Mouse (Mus musculus): Measurements from ENCODE around the gene Acap3. TPM values are rescaled to one million over a fixed set of nuclear protein-coding genes. Genes with fewer than 3 reads are reported as not detected.
A peak's percentile ranks its signal among the peaks of the same experiment; 100 is the strongest.

The Acap3 gene
- polyA plus RNA-seq, 1 experiment from 2014 or later: 23.3 TPM

DNA sequence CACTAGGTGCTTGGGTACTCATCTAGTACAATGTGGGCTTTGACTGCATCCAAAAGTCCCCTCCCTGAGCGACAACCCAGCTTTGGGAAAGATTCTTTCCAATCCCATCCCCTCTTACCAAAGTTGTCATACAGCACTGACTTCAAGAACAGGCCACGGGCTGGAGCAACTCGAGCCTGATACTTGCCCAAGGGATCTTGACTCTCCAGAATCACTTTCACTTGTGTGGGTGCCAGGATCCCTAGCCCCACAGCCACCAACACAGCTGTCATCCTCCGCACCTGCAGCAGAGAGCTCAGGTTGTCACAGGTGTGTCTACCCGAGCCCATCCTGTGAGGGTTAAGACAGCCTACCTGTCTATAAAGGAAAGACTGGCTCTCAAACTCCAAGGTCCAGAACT is 2.3 kb upstream of the Acap3 start:
- no peak overlapping the region for H3K4me2 ChIP-seq
- H3K4me1 ChIP-seq: peaks cover 32% of the 10 kb centered on the region
- H3K9ac ChIP-seq: no peak overlapping the region
- no peaks in the 10 kb centered on the region for H3K9me3 ChIP-seq
- no peak overlapping the region for H3K27ac ChIP-seq
- peaks cover 52% of the 10 kb centered on the region for H3K36me3 ChIP-seq
- H3K27me3 ChIP-seq: no peaks in the 10 kb centered on the region
- no peak overlapping the region for H3K4me3 ChIP-seq
- 79% methylated on average over 5 of the region's 5 CpGs for WGBS
- ATAC-seq (ENCODE audit: insufficient number of reproducible peaks, low FRiP score, low TSS enrichment, low read depth): no peak

DNA sequence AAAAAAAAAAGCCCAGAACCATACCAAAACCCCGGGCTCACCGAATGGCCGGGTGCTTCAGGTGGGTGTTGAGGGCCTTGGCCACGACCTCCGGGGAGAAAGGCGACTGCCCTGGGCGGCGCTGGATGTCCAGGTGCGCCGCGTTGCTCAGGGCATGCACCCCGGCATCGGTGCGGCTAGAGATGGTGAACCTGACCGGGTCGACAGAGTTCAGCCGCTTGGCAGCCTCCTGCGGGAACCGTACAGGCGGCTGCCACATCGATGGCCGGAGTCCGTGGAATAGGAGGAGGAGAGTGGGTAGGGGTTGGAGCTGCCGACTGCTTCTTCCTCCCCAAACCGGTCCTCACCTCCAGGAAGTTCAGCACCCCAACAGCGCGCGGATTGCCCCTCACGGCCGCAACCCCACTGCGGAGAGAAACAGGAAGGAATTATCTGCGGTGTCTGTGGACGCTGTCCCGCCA is 581 bp upstream of the Acap3 start:
- peak overlapping the region; percentile 87 for H3K9ac ChIP-seq
- peaks cover 41% of the 10 kb centered on the region for H3K36me3 ChIP-seq
- H3K9me3 ChIP-seq: no peaks in the 10 kb centered on the region
- no peak for ATAC-seq (ENCODE audit: insufficient number of reproducible peaks, low FRiP score, low TSS enrichment, low read depth)
- peak overlapping the region; percentile 92 for H3K4me3 ChIP-seq
- H3K27me3 ChIP-seq: no peaks in the 10 kb centered on the region
- WGBS: 0% methylated on average over 34 of the region's 34 CpGs
- H3K4me2 ChIP-seq: peak overlapping the region; percentile 85
- peaks cover 47% of the 10 kb centered on the region for H3K4me1 ChIP-seq
- H3K27ac ChIP-seq: 0 out of 2 replicates have a peak overlapping the region, but pooled peaks have one; percentile 98

DNA sequence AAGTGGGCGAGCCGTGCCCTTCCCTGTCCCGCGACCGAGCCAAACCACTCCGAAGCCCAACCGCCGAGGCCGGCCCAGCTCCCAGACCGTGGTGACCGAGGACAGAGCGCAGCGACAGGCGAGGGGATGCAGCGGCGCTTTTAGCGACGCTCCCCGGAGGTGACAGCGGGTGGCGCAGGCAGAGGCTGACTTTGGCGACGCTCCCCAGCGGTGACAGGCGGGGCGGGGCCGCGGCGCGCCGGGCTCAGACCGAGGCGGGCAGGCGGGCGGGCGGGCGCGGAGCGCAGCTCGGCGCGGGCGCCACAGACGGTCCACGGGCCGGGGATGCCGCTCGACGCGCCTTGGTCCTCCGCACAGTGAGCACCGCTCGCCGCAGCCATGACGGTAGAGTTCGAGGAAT is 395 bp downstream of the Acap3 start:
- H3K27me3 ChIP-seq: no peaks in the 10 kb centered on the region
- peak overlapping the region; percentile 98 for H3K27ac ChIP-seq
- under 1% methylated on average over 54 of the region's 56 CpGs for WGBS
- no peaks in the 10 kb centered on the region for H3K9me3 ChIP-seq
- peak overlapping the region; percentile 87 for H3K9ac ChIP-seq
- H3K4me3 ChIP-seq: peak overlapping the region; percentile 92
- peak; percentile 82 for ATAC-seq (ENCODE audit: insufficient number of reproducible peaks, low FRiP score, low TSS enrichment, low read depth)
- peak overlapping the region; percentile 85 for H3K4me2 ChIP-seq
- H3K4me1 ChIP-seq: peaks cover 47% of the 10 kb centered on the region
- H3K36me3 ChIP-seq: peaks cover 40% of the 10 kb centered on the region

DNA sequence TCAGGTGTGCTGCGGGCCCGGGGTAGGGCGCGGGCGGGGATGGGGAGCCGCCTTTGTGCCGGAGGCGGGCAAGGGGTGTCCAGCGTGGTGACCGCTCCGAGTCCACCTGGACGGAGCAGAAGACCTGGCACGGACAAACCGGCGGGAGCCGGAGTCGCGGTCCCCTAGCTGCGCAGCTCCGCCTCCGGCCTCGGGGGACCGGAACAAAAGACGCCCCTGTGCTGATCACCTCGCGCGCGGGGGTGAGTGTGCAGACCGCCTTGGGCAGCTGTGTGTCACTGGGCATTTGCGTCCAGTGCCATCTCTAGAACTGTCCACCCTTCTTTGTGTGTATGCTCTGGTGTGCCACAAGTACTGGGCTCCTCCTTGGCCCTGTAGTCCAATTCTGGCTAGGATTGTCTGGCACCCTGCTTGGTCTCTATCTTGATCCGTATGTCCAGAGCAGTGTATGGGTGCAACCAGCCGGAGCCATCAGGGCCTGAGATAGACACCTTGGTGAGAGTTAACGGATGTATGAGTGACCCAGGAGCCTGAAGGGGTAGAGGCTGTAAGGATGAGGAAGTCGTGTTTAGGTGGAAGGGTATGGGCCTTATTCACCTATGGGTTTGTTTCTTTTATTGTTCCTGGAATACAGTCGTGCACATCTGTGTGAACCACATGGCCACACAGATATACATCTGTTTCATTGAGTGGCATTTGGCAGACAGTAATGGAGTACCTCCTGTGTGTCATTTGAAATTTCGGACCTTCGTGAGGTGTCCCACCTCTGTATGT is 1.0 kb downstream of the Acap3 start:
- Histone ChIP-seq H3K4me2 (peak overlapping the region; percentile 85), H3K36me3 (peaks cover 36% of the 10 kb centered on the region), H3K9me3 (no peaks in the 10 kb centered on the region), H3K9ac (peak overlapping the region; percentile 87), H3K4me1 (peaks cover 47% of the 10 kb centered on the region), H3K4me3 (peak overlapping the region; percentile 92), H3K27ac (peak overlapping the region; percentile 98), H3K27me3 (no peaks in the 10 kb centered on the region)
- WGBS: 3% methylated on average over 37 of the region's 37 CpGs
- no peak for ATAC-seq (ENCODE audit: insufficient number of reproducible peaks, low FRiP score, low TSS enrichment, low read depth)

DNA sequence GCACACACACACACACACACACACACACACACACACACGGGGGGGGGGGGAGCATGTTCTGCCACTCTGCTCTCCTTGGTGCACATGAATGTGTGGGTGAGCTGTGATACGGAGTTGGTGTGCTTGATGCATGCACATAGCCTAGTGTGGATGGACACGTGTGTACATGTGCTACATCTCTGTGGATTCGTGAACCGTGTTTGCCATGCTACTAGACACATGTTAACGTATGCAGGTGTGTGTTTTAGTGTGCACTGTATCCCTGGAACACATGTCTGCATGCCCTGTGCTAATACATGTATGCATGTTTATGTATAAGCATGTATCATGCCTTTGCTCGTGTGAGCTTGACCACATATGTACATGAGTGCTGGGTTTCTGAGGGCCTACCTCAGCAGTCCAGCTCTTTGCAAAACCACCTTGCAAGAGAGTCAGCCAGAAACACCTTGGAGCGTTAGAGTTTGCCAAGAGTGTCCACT is 1.6 kb downstream of the Acap3 start:
- H3K9me3 ChIP-seq: no peaks in the 10 kb centered on the region
- H3K4me2 ChIP-seq: peak overlapping the region; percentile 85
- H3K27me3 ChIP-seq: no peaks in the 10 kb centered on the region
- peaks cover 47% of the 10 kb centered on the region for H3K4me1 ChIP-seq
- no peak for ATAC-seq (ENCODE audit: insufficient number of reproducible peaks, low FRiP score, low TSS enrichment, low read depth)
- peaks cover 33% of the 10 kb centered on the region for H3K36me3 ChIP-seq
- 0 out of 2 replicates have a peak overlapping the region, but pooled peaks have one; percentile 20 for H3K9ac ChIP-seq
- 65% methylated on average over 8 of the region's 8 CpGs for WGBS
- H3K4me3 ChIP-seq: peak overlapping the region; percentile 92
- no peak overlapping the region for H3K27ac ChIP-seq

DNA sequence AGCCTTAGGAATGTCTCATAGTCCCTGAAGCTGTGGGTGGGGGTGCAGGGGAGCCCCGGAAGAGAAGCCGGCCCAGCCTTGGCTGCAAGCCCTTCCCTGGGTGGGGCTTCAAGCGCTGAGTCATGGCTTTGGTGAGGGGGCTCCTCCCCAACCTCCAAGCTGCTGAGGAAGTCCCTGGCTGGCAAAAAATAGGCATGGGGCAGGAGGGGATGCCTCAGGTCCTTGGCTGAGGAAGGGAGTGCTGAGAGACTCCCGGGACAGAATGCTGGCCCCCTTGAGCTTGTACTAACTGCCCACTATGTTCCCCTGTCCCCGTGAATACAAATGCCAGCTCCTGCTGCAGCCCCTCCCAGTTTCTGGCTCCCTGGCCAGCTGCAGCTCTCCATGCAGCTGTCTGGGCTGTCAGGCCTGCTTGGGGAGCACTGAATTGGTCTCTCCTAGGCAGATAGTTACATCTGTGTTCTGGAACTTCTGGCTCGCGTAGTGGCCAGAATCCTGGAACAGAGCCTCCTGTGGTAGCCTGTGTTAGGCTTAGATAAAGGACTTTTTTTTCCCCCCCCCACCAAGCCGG is 2.8 kb downstream of the Acap3 start:
- peaks cover 46% of the 10 kb centered on the region for H3K4me1 ChIP-seq
- no peak overlapping the region for H3K9ac ChIP-seq
- no peaks in the 10 kb centered on the region for H3K9me3 ChIP-seq
- no peaks in the 10 kb centered on the region for H3K27me3 ChIP-seq
- H3K36me3 ChIP-seq: peaks cover 33% of the 10 kb centered on the region
- peak overlapping the region; percentile 17 for H3K27ac ChIP-seq
- H3K4me2 ChIP-seq: peak overlapping the region; percentile 85
- ATAC-seq (ENCODE audit: insufficient number of reproducible peaks, low FRiP score, low TSS enrichment, low read depth): no peak
- 19% methylated on average over 8 of the region's 8 CpGs for WGBS
- H3K4me3 ChIP-seq: peak overlapping the region; percentile 92

DNA sequence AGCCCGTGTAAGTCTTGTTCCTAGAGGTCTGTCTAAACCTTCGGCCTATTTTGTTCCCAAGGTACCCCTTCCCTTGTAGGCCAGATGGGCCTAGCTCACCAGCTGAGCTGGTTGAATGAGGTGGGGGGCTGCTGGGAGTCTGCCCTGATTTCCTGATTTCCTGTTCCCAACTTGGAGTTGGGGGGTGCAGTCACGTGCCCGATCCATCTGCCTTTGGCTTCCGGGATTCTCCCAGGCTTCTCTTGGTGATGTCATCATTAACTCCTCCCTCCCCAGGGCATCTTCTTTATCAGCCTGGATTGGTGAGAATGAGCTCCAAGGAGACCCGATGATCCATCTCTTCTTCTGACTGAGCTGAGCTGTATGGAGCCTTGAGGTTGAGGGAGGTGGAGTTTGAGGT is 3.6 kb downstream of the Acap3 start:
- WGBS: 38% methylated on average over 6 of the region's 6 CpGs
- no peaks in the 10 kb centered on the region for H3K27me3 ChIP-seq
- peaks cover 36% of the 10 kb centered on the region for H3K36me3 ChIP-seq
- H3K9me3 ChIP-seq: no peaks in the 10 kb centered on the region
- H3K4me3 ChIP-seq: no peak overlapping the region
- H3K4me1 ChIP-seq: peaks cover 42% of the 10 kb centered on the region
- H3K9ac ChIP-seq: no peak overlapping the region
- peak overlapping the region; percentile 85; the same call in 1 of the 2 replicates for H3K4me2 ChIP-seq
- H3K27ac ChIP-seq: peak overlapping the region; percentile 17
- ATAC-seq (ENCODE audit: insufficient number of reproducible peaks, low FRiP score, low TSS enrichment, low read depth): no peak

DNA sequence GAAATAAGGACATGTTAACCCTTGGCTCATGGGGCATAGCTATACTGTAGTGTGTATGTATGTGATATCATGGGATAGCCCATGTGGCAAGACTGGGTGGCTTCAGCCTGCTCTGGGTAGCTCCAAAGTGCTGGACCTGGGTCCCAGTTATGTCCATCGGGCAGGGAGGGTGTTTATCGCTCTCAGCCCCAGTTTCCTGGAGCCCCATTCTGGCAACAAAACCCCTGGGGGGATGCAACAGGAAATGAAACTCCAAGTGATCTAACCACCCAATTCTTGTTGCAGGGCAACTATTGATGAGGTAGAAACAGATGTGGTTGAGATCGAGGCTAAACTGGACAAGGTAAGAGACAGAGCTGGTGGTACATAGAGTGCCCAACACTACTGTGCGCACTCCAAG is 4.2 kb downstream of the Acap3 start:
- H3K4me1 ChIP-seq: peaks cover 36% of the 10 kb centered on the region
- no peak overlapping the region for H3K4me3 ChIP-seq
- peaks cover 42% of the 10 kb centered on the region for H3K36me3 ChIP-seq
- H3K27me3 ChIP-seq: no peaks in the 10 kb centered on the region
- H3K9me3 ChIP-seq: no peaks in the 10 kb centered on the region
- H3K9ac ChIP-seq: no peak overlapping the region
- no peak overlapping the region for H3K4me2 ChIP-seq
- no peak overlapping the region for H3K27ac ChIP-seq
- WGBS: 88% methylated on average over 4 of the region's 4 CpGs
- no peak for ATAC-seq (ENCODE audit: insufficient number of reproducible peaks, low FRiP score, low TSS enrichment, low read depth)

DNA sequence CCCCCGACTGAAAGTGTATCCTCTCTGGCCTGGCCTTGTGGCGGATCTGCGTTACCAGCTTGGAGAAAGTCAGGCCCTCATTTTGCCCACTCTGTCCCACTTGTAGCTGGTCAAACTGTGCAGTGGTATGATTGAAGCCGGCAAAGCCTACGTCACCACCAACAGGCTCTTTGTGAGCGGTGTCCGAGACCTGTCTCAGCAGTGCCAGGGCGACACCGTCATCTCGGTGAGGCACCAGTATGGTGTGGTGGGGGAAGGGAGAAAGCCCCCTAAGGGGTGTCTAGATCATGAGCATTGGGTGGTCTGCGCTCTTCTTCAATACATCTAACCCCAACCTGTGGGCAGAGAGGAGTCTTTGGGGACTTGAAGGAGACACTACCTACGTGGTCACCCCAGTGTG is 4.8 kb downstream of the Acap3 start:
- H3K4me3 ChIP-seq: no peak overlapping the region
- peaks cover 48% of the 10 kb centered on the region for H3K36me3 ChIP-seq
- H3K27ac ChIP-seq: no peak overlapping the region
- WGBS: 98% methylated on average over 12 of the region's 12 CpGs
- no peak overlapping the region for H3K9ac ChIP-seq
- peaks cover 37% of the 10 kb centered on the region for H3K4me1 ChIP-seq
- no peak for ATAC-seq (ENCODE audit: insufficient number of reproducible peaks, low FRiP score, low TSS enrichment, low read depth)
- H3K9me3 ChIP-seq: no peaks in the 10 kb centered on the region
- H3K27me3 ChIP-seq: no peaks in the 10 kb centered on the region
- no peak overlapping the region for H3K4me2 ChIP-seq

DNA sequence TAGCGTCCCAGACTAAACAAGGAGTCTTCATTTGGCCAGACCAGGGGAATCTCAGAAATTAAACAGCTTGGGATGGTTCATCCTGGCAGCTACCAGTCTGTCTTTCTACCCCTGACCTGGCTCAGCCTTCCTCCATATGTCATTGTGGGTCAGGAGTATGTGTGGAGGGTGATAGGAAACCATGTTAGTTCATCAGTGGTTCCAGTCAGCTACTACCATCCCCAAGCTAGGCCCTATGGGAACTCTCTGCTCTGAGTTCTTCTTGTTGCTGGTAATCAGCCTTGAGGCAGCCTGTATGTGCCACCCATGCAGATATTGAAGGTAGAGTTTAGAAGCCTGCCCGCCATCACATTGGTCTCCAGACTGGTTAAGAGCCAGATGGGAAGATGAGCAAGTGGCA is 6.7 kb downstream of the Acap3 start:
- H3K4me3 ChIP-seq: no peak overlapping the region
- peaks cover 28% of the 10 kb centered on the region for H3K4me1 ChIP-seq
- no peak overlapping the region for H3K4me2 ChIP-seq
- no peaks in the 10 kb centered on the region for H3K27me3 ChIP-seq
- no peak overlapping the region for H3K27ac ChIP-seq
- WGBS: 96% methylated on average over 2 of the region's 2 CpGs
- H3K9me3 ChIP-seq: no peaks in the 10 kb centered on the region
- H3K9ac ChIP-seq: no peak overlapping the region
- ATAC-seq (ENCODE audit: insufficient number of reproducible peaks, low FRiP score, low TSS enrichment, low read depth): no peak
- H3K36me3 ChIP-seq: peaks cover 67% of the 10 kb centered on the region

DNA sequence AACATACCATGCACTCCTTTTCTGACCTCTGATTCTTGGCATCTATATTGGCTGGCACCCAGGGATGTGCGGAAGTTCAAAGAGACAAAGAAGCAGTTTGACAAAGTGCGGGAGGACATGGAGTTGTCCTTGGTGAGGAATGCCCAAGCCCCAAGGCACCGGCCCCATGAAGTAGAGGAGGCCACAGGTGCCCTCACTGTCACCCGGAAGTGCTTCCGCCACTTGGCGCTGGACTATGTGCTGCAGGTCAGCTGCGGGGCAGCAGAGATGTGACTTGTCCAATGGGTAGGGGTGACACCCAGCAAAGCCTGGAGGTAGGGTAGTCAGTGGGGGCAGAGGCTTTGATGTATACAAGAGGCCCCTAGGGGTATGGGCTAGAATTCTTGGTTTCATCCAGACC is 7.7 kb downstream of the Acap3 start:
- Histone ChIP-seq H3K36me3 (peaks cover 77% of the 10 kb centered on the region), H3K4me3 (no peak overlapping the region), H3K27ac (no peak overlapping the region), H3K4me1 (peaks cover 18% of the 10 kb centered on the region), H3K9me3 (no peaks in the 10 kb centered on the region), H3K27me3 (no peaks in the 10 kb centered on the region), H3K9ac (no peak overlapping the region), H3K4me2 (no peak overlapping the region)
- no peak for ATAC-seq (ENCODE audit: insufficient number of reproducible peaks, low FRiP score, low TSS enrichment, low read depth)
- WGBS: 92% methylated on average over 7 of the region's 7 CpGs

DNA sequence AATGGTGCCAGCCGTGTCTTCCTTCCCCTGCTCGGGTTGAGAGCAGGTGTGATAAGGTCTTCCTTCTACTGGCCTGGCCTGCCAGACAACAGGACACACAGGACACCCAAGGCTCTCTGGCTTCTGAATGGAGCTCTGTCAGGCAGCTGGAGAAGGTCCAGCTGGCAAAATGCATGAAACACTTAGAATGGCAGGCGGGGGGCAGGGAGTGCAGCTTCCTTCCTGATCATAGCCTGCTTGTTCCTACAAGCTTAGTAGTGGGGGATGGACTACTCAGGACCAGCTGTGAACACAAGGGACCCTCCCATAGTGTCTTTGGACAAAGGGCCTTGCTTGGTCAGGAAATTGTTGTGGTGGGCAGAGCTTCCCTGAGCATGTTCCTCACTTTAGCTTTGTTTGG is 9.6 kb downstream of the Acap3 start:
- H3K36me3 ChIP-seq: peaks cover 92% of the 10 kb centered on the region
- 78% methylated on average over 3 of the region's 3 CpGs for WGBS
- ATAC-seq (ENCODE audit: insufficient number of reproducible peaks, low FRiP score, low TSS enrichment, low read depth): no peak

More for the DNA sequence above, 9.6 kb downstream of the Acap3 start:
- H3K9ac ChIP-seq: no peak overlapping the region
- H3K4me2 ChIP-seq: no peak overlapping the region
- H3K4me1 ChIP-seq: 0 out of 2 replicates have a peak, but pooled peaks cover 3% of the 10 kb centered on the region
- H3K27me3 ChIP-seq: no peaks in the 10 kb centered on the region
- no peak overlapping the region for H3K27ac ChIP-seq
- no peaks in the 10 kb centered on the region for H3K9me3 ChIP-seq
- no peak overlapping the region for H3K4me3 ChIP-seq
